Mouse (Mus musculus) liver, embryonic 14.5 days (tissue): ENCODE data around the gene Fam131b.

Source experiments
- CTCF ChIP-seq: IDR thresholded peaks from 2 replicates; pipeline ENCODE4 v1.5.1; 2016; ENCODE audit warnings: antibody characterized with exemption, low read depth, control low read depth
- EP300 ChIP-seq: IDR thresholded peaks from 2 replicates; pipeline ENCODE4 v1.6.1; 2016; ENCODE audit warnings: antibody characterized with exemption, low read depth

DNA sequence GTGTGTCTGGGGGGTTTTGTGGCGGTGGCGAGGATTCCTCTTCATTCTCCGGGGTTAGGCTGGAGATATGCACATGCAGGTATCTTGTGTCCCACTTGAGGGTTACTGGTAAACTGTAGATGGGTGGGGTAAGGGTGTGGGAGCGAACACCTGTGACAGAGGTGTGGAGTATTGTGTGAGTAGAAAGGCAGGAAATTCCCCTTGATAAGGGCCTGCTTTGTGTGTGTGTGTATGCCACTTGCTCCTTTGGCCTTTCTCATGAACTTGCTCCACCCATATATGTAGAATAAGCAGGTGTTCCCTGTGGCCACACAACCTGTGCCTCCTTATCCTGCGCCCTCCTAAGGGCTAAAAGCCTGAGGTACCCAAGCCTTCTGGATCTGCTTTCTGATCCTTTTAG lies 32.5 kb upstream of the Fam131b start:
- no peak for TF ChIP-seq CTCF
- no peak for TF ChIP-seq EP300
